Mouse (Mus musculus): Measurements from ENCODE around the gene Tdrd3.

Tdrd3 gene

DNA sequence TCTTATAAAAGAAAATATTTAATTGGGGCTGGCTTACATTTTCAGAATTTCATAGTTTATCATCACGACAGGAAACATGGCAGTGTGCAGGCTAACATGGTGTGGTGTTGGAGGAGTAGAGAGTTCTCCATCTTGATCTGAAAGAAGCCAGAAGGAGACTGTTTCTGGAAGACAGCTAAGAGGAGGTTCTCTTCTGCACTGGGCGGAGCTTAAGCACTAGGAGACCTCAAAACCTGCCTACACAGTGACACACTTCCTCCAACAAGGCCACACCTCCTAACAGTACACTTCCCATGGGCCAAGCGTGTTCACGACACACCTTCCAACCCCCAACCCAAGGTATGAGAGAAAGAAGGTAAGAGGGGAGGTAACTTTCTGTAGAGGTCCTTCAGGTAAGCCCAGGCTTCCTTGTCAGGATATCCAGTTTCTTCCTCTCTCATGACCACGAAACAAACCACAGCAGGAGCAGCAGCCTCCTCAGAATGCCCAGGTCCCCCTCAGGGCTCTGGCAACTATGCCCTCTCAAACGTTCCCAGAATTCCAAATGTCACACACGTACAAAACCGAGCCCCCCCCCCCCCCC is 30.0 kb downstream of the Tdrd3 start:
- in situ Hi-C loops (cut with MboI; ENCODE audit: low pct_unique_long_range_greater_than_20kb in 1 of 2, low sequenced_read_pairs in 2 of 2, unreplicated experiment in 1 of 2) = no loop called here

DNA sequence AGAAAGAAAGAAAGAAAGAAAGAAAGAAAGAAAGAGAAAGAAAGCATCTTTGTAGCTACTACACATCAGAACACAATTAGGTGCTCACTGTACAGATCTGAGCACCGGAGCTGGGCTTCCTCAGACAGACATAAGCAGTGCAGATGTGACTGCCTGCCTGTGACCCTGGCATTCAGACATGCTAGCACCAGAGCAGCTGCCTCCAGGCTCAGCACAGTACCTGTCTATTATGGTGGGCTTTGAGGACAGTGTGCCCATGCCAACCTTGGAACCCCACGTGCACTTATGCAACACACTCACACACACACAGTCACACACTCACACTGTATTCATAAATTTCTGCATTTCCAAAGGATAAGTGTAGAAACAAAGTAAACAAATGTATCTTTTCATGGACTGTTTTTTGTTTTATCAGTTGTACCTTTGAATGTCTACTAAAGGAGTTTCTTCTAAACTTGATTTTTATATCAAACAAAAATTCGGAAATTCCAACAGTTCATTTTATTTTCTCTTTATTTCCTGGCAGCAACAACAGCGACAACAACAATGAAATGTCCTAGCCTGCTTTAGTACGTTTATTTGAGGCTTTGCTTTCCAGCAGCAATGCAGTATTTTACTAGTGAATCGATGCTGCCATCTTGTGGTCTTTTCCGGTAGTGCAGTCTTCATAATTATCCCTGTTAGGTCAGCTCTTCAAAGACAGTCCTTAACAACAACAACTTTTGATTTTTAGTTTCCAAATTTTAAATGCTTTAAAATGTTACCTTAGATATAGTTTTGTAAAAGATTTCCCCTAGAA is 35.4 kb downstream of the Tdrd3 start:
- in situ Hi-C loops (cut with MboI; ENCODE audit: low pct_unique_long_range_greater_than_20kb in 1 of 2, low sequenced_read_pairs in 2 of 2, unreplicated experiment in 1 of 2) = loop anchor here in 1 of 2 experiments (25.0 kb wide), 1 partner anchor 240 kb away; no protein-coding TSS in a partner anchor

DNA sequence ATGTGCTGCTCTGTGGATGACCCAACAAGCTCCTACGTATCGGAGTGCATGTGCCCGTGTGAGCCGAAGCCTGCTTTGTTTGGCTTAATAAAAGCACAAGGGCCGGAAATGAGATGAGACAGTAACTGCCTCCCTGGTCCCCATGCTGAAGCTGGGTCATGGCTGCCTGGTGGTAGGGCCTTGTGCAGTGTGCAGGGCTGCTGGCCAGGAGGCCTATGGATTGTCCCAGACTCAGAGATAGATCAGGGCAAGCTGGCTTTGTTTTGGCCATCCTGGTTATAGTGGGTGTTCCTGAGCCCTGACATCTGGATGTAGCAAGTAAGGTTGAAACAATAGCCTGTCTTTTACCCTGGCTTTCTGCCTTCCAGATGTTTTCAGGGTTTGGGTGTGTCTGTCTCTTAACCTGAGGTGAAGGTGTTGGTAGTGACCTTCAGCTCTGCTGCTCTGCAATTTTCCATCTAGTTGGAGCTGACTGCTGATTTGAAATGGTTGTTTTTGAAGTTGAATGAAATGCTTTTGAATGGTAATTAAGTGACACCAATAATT is 39.3 kb downstream of the Tdrd3 start:
- in situ Hi-C loops (cut with MboI; ENCODE audit: low pct_unique_long_range_greater_than_20kb in 1 of 2, low sequenced_read_pairs in 2 of 2, unreplicated experiment in 1 of 2) = loop anchor here in 1 of 2 experiments (25.0 kb wide), 1 partner anchor 243 kb away; no protein-coding TSS in a partner anchor

DNA sequence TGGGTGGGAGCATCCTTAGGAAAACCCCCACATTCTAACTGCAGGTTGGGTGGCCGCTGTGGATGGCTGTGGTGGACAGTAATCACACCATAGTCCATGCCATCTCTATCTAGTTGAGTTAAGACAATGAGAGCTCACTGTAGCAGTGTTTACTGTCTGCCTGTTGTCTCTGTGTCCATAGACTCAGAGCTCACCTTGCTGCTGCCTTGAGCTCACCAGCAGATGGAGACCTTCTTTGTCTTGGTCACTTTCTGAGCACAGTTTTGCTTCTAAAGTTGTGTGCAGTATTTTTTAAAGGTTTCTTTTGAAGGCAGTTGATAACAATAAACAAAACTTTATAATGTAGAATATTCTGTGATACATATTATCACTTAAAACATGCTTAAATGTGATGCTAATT is 43.3 kb downstream of the Tdrd3 start:
- in situ Hi-C loops (cut with MboI; ENCODE audit: low pct_unique_long_range_greater_than_20kb in 1 of 2, low sequenced_read_pairs in 2 of 2, unreplicated experiment in 1 of 2) = loop anchor here in 1 of 2 experiments (25.0 kb wide), 1 partner anchor 247 kb away; no protein-coding TSS in a partner anchor

DNA sequence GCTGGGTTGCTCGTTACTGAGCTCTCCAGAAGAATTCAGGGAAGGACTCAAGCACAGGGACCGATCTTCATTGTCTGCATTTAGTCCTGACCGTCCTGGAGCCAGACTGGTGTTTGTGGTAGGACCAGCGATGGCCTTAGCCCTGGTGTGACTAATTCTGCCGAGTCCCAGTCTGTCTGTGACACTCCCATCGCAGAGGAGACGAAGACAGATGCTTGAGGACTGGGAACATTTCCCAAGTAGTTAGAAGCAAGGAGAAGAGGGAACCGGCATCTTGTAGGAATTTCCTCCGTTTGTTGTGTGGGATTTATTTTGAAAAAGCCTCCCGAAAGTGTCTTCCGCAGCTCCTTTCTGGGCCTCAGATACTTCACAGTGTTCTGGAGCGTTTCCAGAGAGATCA is 45.1 kb downstream of the Tdrd3 start:
- in situ Hi-C loops (cut with MboI; ENCODE audit: low pct_unique_long_range_greater_than_20kb in 1 of 2, low sequenced_read_pairs in 2 of 2, unreplicated experiment in 1 of 2) = loop anchor here in 1 of 2 experiments (25.0 kb wide), 1 partner anchor 249 kb away; no protein-coding TSS in a partner anchor

DNA sequence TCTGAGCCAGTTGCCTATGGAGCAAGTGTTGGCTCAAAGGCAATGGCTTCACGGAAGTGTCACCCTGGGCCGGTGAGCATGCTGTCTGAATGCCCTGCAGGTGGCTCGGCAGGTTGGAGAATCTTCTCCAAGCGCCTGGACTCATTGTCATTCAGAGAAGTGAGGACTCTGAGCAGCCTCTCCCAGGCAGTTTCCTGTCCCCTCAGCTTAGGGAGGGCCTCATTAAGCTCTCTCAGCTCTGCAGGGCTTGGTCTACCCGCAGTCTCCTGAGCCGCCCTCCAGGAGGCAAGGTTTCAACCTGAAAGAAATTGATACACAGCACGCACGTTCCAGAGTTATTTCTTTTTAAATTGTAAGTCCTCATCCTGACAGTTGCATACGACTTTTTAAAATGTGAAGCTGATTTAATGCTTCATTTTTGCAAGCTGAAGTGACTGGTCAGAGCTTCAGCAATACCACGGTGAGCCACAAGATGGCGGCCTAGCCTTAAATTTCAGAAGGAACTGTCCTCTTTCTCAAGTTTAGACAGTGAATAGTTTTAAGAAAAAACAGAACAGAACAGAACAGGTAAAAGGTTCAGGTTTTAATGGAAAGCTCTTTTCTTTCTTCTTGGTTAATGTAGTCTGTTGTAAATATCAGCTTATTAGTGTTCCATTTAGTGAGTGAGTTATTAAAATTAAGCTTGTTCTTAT is 47.7 kb downstream of the Tdrd3 start:
- in situ Hi-C loops (cut with MboI; ENCODE audit: low pct_unique_long_range_greater_than_20kb in 1 of 2, low sequenced_read_pairs in 2 of 2, unreplicated experiment in 1 of 2) = loop anchor here in 1 of 2 experiments (25.0 kb wide), 1 partner anchor 252 kb away; no protein-coding TSS in a partner anchor

DNA sequence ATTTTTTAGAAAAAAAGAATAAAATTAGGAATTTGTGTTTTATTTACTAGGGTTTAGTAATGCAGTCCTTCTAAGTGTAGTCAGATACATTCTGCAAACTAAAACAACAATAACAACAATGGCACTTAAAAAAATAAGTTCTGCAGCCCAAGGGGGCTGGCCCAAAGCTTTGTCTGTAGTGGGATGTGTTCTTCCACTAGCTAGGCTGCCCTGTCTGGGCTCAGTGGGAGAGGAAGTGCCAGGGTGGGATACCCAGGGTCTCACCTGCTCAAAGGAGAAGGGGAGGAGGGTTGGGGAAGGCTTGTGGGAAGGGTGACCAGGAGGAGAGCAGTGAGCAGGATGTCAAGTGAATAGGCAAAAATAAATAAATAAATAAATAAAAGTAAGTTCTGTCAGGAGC is 48.2 kb downstream of the Tdrd3 start:
- in situ Hi-C loops (cut with MboI; ENCODE audit: low pct_unique_long_range_greater_than_20kb in 1 of 2, low sequenced_read_pairs in 2 of 2, unreplicated experiment in 1 of 2) = loop anchor here in 1 of 2 experiments (25.0 kb wide), 1 partner anchor 252 kb away; no protein-coding TSS in a partner anchor

DNA sequence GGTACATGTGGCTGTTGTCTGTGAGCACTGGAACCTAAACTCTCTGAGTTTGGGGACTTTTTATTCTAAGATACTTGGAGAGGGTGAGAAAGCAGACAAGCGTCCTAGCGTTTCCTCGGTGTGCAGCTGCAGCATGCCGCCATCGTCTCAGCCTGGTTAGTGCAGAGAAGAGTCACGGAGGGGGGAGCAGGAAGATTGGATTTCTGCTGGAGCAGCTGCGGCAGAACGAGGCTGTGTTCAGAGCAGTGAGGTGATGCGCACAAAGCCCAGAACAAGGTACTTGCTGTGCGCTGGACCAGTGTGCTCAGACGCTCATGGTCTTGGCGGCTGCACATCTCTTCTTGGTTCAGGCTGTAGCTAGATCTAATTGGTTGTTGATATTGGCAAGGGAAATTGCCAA is 51.1 kb downstream of the Tdrd3 start:
- in situ Hi-C loops (cut with MboI; ENCODE audit: low pct_unique_long_range_greater_than_20kb in 1 of 2, low sequenced_read_pairs in 2 of 2, unreplicated experiment in 1 of 2) = loop anchor here in 1 of 2 experiments (25.0 kb wide), 1 partner anchor 255 kb away; no protein-coding TSS in a partner anchor

DNA sequence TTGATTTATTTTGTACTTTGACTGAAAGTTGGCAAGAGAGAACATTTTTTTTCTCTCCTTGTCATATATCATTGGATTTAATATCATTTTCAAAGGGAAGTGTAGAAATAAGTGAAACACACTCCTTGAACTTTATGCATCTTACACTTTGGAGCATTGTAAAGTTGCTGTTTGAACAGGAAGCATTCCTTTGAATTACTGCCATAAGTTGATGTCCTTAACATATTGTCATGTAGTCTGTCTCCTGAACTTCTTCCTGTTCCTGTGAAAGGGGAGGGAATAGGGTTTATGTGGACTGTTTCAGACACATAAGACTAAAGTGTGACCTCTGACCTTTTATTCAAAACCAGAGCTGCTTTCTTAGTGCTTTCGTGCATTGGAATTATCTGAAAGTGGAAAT is 55.1 kb downstream of the Tdrd3 start:
- in situ Hi-C loops (cut with MboI; ENCODE audit: low pct_unique_long_range_greater_than_20kb in 1 of 2, low sequenced_read_pairs in 2 of 2, unreplicated experiment in 1 of 2) = loop anchor here in 1 of 2 experiments (25.0 kb wide), 1 partner anchor 259 kb away; no protein-coding TSS in a partner anchor

DNA sequence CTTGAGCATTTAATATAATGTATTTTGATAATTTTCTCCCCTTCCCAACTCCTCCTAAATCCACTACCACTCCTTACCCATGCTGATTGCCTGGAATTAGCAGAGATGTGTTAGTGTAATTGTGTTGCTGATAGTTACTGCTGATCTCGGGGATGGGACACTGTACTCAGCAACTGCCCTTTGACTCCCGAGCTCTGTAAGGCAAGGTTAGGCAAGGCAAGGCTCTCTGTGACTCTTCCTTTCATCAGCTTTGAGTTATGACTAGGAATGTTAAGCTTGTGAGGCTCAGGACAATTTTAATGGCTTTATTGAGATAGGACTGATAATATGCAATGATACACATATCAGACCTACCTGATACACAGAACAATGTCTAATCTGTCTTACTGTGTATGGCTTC is 56.3 kb downstream of the Tdrd3 start:
- in situ Hi-C loops (cut with MboI; ENCODE audit: low pct_unique_long_range_greater_than_20kb in 1 of 2, low sequenced_read_pairs in 2 of 2, unreplicated experiment in 1 of 2) = loop anchor here in 1 of 2 experiments (25.0 kb wide), 1 partner anchor 260 kb away; no protein-coding TSS in a partner anchor

DNA sequence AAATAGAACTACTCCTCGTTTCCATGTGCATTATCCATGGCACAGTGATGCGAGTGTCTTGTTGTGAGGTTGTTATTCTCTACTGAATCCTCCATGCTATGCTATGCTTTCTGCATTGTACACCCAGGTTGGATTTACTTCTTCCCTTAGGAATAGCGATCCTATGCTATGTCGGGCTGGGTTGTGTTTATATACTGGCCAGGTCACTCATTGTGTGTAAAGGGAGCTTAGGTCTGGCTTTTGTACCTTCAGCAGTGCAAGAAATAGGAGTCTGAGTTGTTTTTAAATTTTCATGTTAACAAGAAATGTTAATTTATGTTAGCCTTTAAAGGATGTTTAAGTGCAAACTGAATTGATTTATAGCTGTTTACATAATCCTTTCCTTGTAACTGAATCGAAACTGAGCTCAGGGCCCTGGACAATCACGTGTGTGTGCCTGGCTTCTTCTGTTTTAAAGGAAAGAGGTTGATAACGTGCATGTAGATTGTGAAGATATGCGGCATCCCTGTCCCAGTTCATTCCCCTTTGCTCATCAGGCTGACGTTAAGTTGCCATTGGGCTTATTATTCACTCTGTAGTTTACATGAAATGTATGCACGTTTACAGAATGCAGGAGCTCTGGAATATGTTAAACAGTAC is 59.4 kb downstream of the Tdrd3 start:
- in situ Hi-C loops (cut with MboI; ENCODE audit: low pct_unique_long_range_greater_than_20kb in 1 of 2, low sequenced_read_pairs in 2 of 2, unreplicated experiment in 1 of 2) = no loop called here

DNA sequence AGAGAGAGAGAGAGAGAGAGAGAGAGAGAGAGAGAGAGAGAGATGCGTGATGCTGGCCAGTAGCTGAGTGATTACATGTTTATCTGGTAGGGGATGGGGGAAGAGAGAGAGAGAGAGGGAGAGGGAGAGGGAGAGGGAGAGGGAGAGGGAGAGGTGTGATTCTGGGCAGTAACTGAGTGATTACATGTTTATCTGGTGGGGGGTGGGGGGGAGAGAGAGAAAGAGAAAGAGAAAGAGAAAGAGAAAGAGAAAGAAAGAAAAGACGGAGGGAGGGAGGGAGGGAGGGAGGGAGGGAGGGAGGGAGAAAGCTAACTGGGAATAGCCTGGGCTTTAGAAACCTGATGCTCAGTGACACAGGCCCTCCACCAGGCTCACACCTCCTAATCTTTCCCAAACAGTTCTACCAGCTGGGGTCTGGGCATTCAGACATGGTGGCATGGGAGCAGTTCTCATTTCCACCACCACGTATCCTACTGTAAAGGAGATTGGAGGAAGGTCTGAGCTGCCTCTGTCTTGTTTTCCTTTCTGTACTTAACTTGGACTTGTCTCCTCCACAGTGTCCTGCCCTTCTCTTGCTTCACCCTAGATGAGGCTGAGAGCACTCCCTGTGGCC is 62.0 kb downstream of the Tdrd3 start:
- in situ Hi-C loops (cut with MboI; ENCODE audit: low pct_unique_long_range_greater_than_20kb in 1 of 2, low sequenced_read_pairs in 2 of 2, unreplicated experiment in 1 of 2) = no loop called here

DNA sequence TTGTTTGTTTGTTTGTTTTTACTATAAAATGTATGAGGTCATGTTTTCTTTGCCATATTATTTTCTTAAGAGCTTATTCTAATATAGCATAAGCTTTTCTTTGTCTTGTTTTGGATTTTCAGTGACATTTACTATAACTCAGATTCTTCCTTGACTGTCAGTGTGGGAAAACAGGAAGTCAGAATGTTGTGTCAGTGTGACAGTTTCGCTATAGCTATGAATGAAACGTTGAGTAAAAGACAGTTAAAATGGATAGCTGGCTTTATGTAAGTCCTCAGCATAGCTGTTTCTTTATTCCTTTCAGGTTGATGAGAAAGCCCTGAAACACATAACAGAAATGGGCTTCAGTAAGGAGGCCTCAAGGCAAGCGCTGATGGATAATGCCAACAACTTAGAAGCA is 69.4 kb downstream of the Tdrd3 start:
- in situ Hi-C loops (cut with MboI; ENCODE audit: low pct_unique_long_range_greater_than_20kb in 1 of 2, low sequenced_read_pairs in 2 of 2, unreplicated experiment in 1 of 2) = no loop called here

DNA sequence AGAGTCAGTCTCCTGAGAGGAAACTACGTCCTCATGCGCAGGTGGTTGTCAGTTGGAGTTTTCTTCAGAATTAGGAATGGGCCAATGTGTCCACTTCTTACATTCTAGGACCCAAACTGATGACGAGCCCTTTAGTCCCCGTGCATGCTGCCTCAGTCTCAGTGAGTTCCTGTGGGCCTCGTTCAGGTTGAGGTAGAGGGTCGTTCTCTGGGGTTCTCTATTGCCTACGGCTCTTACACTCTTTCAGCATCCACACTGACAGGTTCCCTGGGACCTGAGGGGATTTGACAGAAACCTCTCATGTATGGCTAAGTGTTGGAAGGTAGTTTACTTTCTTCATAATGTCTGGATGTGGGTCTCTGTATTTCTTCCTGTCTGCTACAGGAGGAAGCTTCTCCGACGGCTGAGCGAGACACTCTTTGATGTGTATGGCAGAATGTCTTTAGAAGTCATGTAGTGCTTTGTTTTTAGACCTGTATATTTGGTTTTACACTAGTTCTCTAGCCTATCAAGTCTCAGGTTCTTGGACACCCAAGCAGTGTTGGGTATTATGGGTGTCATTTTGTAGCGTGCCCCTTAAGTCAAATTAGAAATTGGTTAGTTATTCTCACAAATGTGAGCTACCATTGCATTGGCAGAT is 81.6 kb downstream of the Tdrd3 start:
- in situ Hi-C loops (cut with MboI; ENCODE audit: low pct_unique_long_range_greater_than_20kb in 1 of 2, low sequenced_read_pairs in 2 of 2, unreplicated experiment in 1 of 2) = no loop called here

DNA sequence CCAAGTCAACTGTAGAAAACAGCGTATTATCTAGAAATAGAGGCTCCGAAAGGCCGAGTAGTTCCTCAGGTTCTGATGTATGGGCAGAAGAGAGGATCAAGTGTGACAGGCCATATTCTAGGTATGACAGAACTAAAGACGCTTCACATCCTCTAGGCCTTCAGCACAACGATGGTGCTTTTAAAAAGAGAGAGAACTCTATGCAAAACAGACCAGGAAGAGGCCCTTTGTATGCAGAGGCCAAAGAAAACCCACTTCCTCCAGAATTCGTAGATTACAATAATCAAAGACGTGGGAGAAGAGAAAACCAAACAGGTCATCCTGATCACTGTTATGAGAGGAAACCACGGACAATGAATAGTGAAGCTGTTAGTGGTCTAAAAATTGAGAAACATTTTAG is 89.5 kb downstream of the Tdrd3 start:
- in situ Hi-C loops (cut with MboI; ENCODE audit: low pct_unique_long_range_greater_than_20kb in 1 of 2, low sequenced_read_pairs in 2 of 2, unreplicated experiment in 1 of 2) = no loop called here

DNA sequence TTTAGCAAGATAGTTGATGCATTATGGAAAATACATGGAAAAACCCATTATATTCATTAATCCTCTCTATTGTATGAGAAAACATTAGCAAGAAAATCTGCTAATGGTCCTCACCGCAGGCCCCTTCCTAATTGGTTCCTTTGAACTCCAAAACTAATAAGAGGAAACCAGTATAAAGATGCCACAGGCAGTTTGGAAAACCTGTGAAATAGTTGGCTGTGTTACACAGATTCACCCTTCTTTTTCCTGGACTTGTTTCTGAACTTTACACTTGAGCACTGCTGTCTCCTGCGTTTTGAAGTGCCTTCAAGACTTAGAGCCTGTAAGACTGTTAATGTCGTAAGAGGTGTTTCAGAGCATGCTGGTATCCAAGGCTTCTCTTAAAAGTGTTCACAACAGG is 98.8 kb downstream of the Tdrd3 start:
- in situ Hi-C loops (cut with MboI; ENCODE audit: low pct_unique_long_range_greater_than_20kb in 1 of 2, low sequenced_read_pairs in 2 of 2, unreplicated experiment in 1 of 2) = no loop called here

DNA sequence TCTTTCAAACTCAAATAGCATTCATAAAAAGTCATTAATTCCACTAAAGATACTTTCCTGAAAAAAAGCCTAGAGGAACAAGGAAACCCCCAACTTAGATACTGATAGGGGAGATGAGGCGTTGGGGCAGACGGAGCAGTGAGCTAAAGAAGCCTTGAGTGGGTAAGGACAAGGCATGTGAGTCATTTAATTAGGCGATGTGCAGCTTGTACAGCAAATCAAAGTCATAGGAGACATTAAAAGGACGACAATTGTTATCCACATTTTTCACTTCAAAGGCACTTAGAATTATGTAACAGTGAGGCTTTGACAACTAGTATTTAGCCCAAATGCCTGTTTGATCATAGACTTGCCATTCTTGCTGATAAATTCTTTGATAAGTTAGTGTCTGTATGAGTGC is 100.9 kb downstream of the Tdrd3 start:
- in situ Hi-C loops (cut with MboI; ENCODE audit: low pct_unique_long_range_greater_than_20kb in 1 of 2, low sequenced_read_pairs in 2 of 2, unreplicated experiment in 1 of 2) = no loop called here

Data from mouse embryonic stem cell (cell line).